Mouse (Mus musculus): ENCODE measurements around the gene Olfr270.

GRCm38 (mm10) chr4:52919078-52919477, 45.3 kb upstream of the Olfr270 start, which contains the start of gene Olfr272:
- no peak for TF ChIP-seq CTCF (IDR thresholded peaks at IDR 0.05; ENCODE audit: low read depth)
- TF ChIP-seq EP300 (optimal IDR thresholded peaks at IDR 0.05) = no peak
